In the genomic region with DNA sequence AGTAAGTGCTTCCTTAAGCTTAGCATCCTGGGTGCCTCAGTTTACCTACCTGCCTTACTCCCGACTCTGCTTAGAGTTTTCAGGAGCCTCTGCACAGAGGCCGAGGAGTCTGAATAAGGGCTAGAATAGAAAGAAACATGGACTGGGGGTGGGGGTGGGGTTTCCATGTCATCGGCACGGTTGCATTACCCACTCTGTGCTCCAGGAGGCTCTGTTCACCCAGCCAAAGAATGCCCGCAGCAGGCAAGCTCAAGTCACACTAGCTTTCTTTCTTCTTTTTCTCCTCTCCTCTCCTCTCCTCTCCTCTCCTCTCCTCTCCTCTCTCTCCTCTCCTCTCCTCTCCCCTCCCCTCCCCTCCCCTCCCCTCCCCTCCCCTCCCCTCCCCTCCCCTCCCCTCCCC, we compare ENCODE assay signal across 9 mouse cellular contexts. TPM values are rescaled to one million over a fixed set of nuclear protein-coding genes. Genes with fewer than 3 reads are reported as not detected.
DNase-seq lines count a peak whose midpoint lies in the region; ATAC-seq and TF ChIP-seq lines count a peak whose summit lies in the region.
"Had no signal": no experiment of that assay in that cellular context is flagged by ENCODE, and none has a peak within 500 bp of the region (broad histone marks: within the 10 kb centered on the region; RNA-seq: fewer than 3 reads in every experiment).

No protein-coding gene starts in this region.

- no peaks in the 10 kb centered on the region for H3K9me3 ChIP-seq in embryonic facial prominence, embryonic 10.5 days
- peaks cover 3% of the 10 kb centered on the region; the same call in 1 of the 2 replicates for H3K9me3 ChIP-seq in liver, embryonic 13.5 days (replicated peaks)
- H3K9me3 ChIP-seq: midbrain, embryonic 12.5 days had no signal

- TF ChIP-seq CTCF in lung, adult 2 months (IDR thresholded peaks at IDR 0.05; ENCODE audit: insufficient read depth, low read length): peak; percentile 78

- no peaks in the 10 kb centered on the region for H3K36me3 ChIP-seq in embryonic facial prominence, embryonic 10.5 days (replicated peaks)
- peaks cover 95% of the 10 kb centered on the region for H3K36me3 ChIP-seq in liver, embryonic 13.5 days
- H3K36me3 ChIP-seq: midbrain, embryonic 12.5 days had no signal

- peak; percentile 33 for DNase-seq in adrenal gland, postnatal 10 days
- DNase-seq in adrenal gland, adult 18-20 months (ENCODE audit: low spot score in 2 of 2): no peak
- no peak for DNase-seq in lung, adult 2 months
- DNase-seq in lung, postnatal 25 days (ENCODE audit: low spot score): no peak
- peak; percentile 64 for DNase-seq in embryonic facial prominence, embryonic 10.5 days (ENCODE audit: low spot score)
- no peak for DNase-seq in liver, embryonic 13.5 days
- DNase-seq in gastrocnemius, postnatal 36 days: no peak

- H3K27me3 ChIP-seq in embryonic facial prominence, embryonic 10.5 days (replicated peaks; ENCODE audit: low read depth, poor library complexity, severe bottlenecking): no peaks in the 10 kb centered on the region
- no peaks in the 10 kb centered on the region for H3K27me3 ChIP-seq in liver, embryonic 13.5 days

- intact Hi-C loops in gastrocnemius, postnatal 36 days (cut with DNase I): no loop called here

- no peak overlapping the region for H3K27ac ChIP-seq in embryonic facial prominence, embryonic 10.5 days (replicated peaks)
- H3K27ac ChIP-seq in liver, embryonic 13.5 days: no peak overlapping the region
- H3K27ac ChIP-seq: midbrain, embryonic 12.5 days had no signal

- ATAC-seq in liver, embryonic 13.5 days (ENCODE audit: low read depth): peak; percentile 52; the same call in 1 of the 2 replicates
- ATAC-seq in monocyte, adult 5-6 weeks (replicated peaks; ENCODE audit: insufficient number of reproducible peaks, low FRiP score, low TSS enrichment, poor library complexity, severe bottlenecking): no peak

- H3K9ac ChIP-seq in liver, embryonic 13.5 days: no peak overlapping the region
- H3K9ac ChIP-seq: midbrain, embryonic 12.5 days had no signal

- no peaks in the 10 kb centered on the region for H3K4me1 ChIP-seq in lung, adult 2 months (ENCODE audit: control insufficient read depth, insufficient read depth, low read length)
- H3K4me1 ChIP-seq in embryonic facial prominence, embryonic 10.5 days: peaks cover 5% of the 10 kb centered on the region; the same call in 1 of the 2 replicates
- H3K4me1 ChIP-seq in liver, embryonic 13.5 days (replicated peaks): no peaks in the 10 kb centered on the region
- H3K4me1 ChIP-seq: midbrain, embryonic 12.5 days had no signal

- no peak overlapping the region for H3K4me3 ChIP-seq in lung, adult 2 months (replicated peaks; ENCODE audit: extremely low read depth, low read depth, low read length)
- H3K4me3 ChIP-seq in embryonic facial prominence, embryonic 10.5 days: no peak overlapping the region
- no peak overlapping the region for H3K4me3 ChIP-seq in liver, embryonic 13.5 days (replicated peaks)
- H3K4me3 ChIP-seq: midbrain, embryonic 12.5 days had no signal

- WGBS in lung, adult 2 months: 33% methylated on average over 5 of the region's 5 CpGs
- 50% methylated on average over 5 of the region's 5 CpGs for WGBS in embryonic facial prominence, embryonic 10.5 days
- WGBS in liver, embryonic 13.5 days (ENCODE audit: insufficient replicate concordance): 18% methylated on average over 5 of the region's 5 CpGs

- H3K4me2 ChIP-seq in liver, embryonic 13.5 days: no peak overlapping the region
- H3K4me2 ChIP-seq: midbrain, embryonic 12.5 days had no signal

- TF ChIP-seq POLR2A in lung, adult 2 months (IDR thresholded peaks at IDR 0.05; ENCODE audit: borderline replicate concordance, extremely low read depth, low read depth, low read length): no peak

RNA-seq across cellular contexts. Expression of a gene that starts 32.2 kb away (rescaled TPM):
- total RNA-seq in adrenal gland, postnatal 10 days (2021): not detected
- total RNA-seq in adrenal gland, adult 18-20 months (2021): not detected
- 0.17 TPM in 1 of 2 replicates, not detected in the other for polyA plus RNA-seq in lung, adult 2 months (2012; rRNA removed)
- polyA plus RNA-seq in embryonic facial prominence, embryonic 10.5 days (2016; fragmentation: Nextera tagmentation; extraction: Ambion mirVana): not detected in 2 replicates
- 0.15 TPM in 1 of 2 replicates, not detected in the other for polyA plus RNA-seq in liver, embryonic 13.5 days (2015; fragmentation: Nextera tagmentation; extraction: Ambion mirVana)
- not detected for total RNA-seq in gastrocnemius, postnatal 36 days (2021)
- not detected in 3 replicates for total RNA-seq in monocyte, adult 5-6 weeks (2017)

RNA-seq across cellular contexts. Expression of a gene that starts 47.5 kb away (rescaled TPM):
- total RNA-seq in adrenal gland, postnatal 10 days (2021): 10 to 100 TPM; 25.9 to 29.4 TPM
- 10 to 100 TPM; 14.7 to 16.9 TPM for total RNA-seq in adrenal gland, adult 18-20 months (2021)
- 6.3 and 9.2 TPM in 2 replicates for polyA plus RNA-seq in lung, adult 2 months (2012; rRNA removed)
- polyA plus RNA-seq in embryonic facial prominence, embryonic 10.5 days (2016; fragmentation: Nextera tagmentation; extraction: Ambion mirVana): 18.4 and 20.1 TPM in 2 replicates
- 30.1 and 43.5 TPM in 2 replicates for polyA plus RNA-seq in liver, embryonic 13.5 days (2015; fragmentation: Nextera tagmentation; extraction: Ambion mirVana)
- total RNA-seq in gastrocnemius, postnatal 36 days (2021): 1 to 10 TPM; 2.4 to 4.3 TPM
- 0.86 to 3.1 TPM (median 1.3 TPM) in 3 replicates for total RNA-seq in monocyte, adult 5-6 weeks (2017)

RNA-seq across cellular contexts. Expression of a gene that starts 47.5 kb away (rescaled TPM):
- 10 to 100 TPM; 47.4 to 58.4 TPM for total RNA-seq in adrenal gland, postnatal 10 days (2021)
- total RNA-seq in adrenal gland, adult 18-20 months (2021): 10 to 100 TPM; 17.3 to 46.7 TPM
- 15.4 and 33.8 TPM in 2 replicates for polyA plus RNA-seq in lung, adult 2 months (2012; rRNA removed)
- polyA plus RNA-seq in embryonic facial prominence, embryonic 10.5 days (2016; fragmentation: Nextera tagmentation; extraction: Ambion mirVana): 4.1 and 5.2 TPM in 2 replicates
- polyA plus RNA-seq in liver, embryonic 13.5 days (2015; fragmentation: Nextera tagmentation; extraction: Ambion mirVana): 129 and 141 TPM in 2 replicates
- 1 to 10 TPM; 6.8 to 6.9 TPM for total RNA-seq in gastrocnemius, postnatal 36 days (2021)
- total RNA-seq in monocyte, adult 5-6 weeks (2017): 1.1 to 4.2 TPM (median 1.6 TPM) in 3 replicates

Comparison
In these comparisons a context has a peak if more than half of its experiments do, and no peak if none do; other contexts are left out.
1. DNase-seq: peak in adrenal gland, postnatal 10 days (single experiment) and embryonic facial prominence, embryonic 10.5 days (single experiment); none in adrenal gland, adult 18-20 months (0 of 2), lung, adult 2 months (single experiment), lung, postnatal 25 days (single experiment), liver, embryonic 13.5 days (single experiment) and gastrocnemius, postnatal 36 days (0 of 2).